In genomic region chr1:24086176-24086575, GRCm38 (mm10) we compare ENCODE assay signal across 23 mouse cellular contexts. TPM values are rescaled to one million over a fixed set of nuclear protein-coding genes. Genes with fewer than 3 reads are reported as not detected.
DNase-seq lines count a peak whose midpoint lies in the region; ATAC-seq and TF ChIP-seq lines count a peak whose summit lies in the region.
"Had no signal": no experiment of that assay in that cellular context is flagged by ENCODE, and none has a peak within 500 bp of the region (broad histone marks: within the 10 kb centered on the region; RNA-seq: fewer than 3 reads in every experiment).

No protein-coding gene starts in this region.

- 65% methylated on average over 3 of the region's 3 CpGs for WGBS in hindbrain, postnatal 0 days
- WGBS in hindbrain, embryonic 13.5 days = 96% methylated on average over 3 of the region's 3 CpGs

- no peak overlapping the region for H3K9ac ChIP-seq in hindbrain, postnatal 0 days (replicated peaks; ENCODE audit: low read length)
- no peak overlapping the region for H3K9ac ChIP-seq in hindbrain, embryonic 13.5 days
- H3K9ac ChIP-seq: embryonic facial prominence, embryonic 13.5 days; forebrain, embryonic 12.5 days; heart, embryonic 15.5 days; intestine, embryonic 15.5 days had no signal

- H3K4me1 ChIP-seq in hindbrain, postnatal 0 days (ENCODE audit: insufficient read depth, low read length) = no peaks in the 10 kb centered on the region
- no peaks in the 10 kb centered on the region for H3K4me1 ChIP-seq in hindbrain, embryonic 13.5 days (replicated peaks)
- H3K4me1 ChIP-seq: embryonic facial prominence, embryonic 13.5 days; forebrain, embryonic 12.5 days; hindbrain, embryonic 10.5 days had no signal

- TF ChIP-seq CTCF in hindbrain, postnatal 0 days (IDR thresholded peaks at IDR 0.05; ENCODE audit: low read depth) = no peak

- H3K27me3 ChIP-seq in hindbrain, postnatal 0 days (ENCODE audit: insufficient read depth, low read length) = no peaks in the 10 kb centered on the region
- H3K27me3 ChIP-seq in hindbrain, embryonic 13.5 days = no peaks in the 10 kb centered on the region
- H3K27me3 ChIP-seq: embryonic facial prominence, embryonic 13.5 days; forebrain, embryonic 12.5 days; heart, embryonic 15.5 days; intestine, embryonic 15.5 days had no signal

- H3K9me3 ChIP-seq in hindbrain, postnatal 0 days (ENCODE audit: low read length) = no peaks in the 10 kb centered on the region
- H3K9me3 ChIP-seq in hindbrain, embryonic 13.5 days = no peaks in the 10 kb centered on the region
- H3K9me3 ChIP-seq: embryonic facial prominence, embryonic 13.5 days; forebrain, embryonic 12.5 days; G1E; heart, embryonic 15.5 days; hindbrain, embryonic 10.5 days; intestine, embryonic 15.5 days had no signal

- H3K36me3 ChIP-seq in hindbrain, postnatal 0 days (ENCODE audit: insufficient read depth, low read length) = peaks cover 4% of the 10 kb centered on the region; the same call in 1 of the 2 replicates
- H3K36me3 ChIP-seq in hindbrain, embryonic 13.5 days = peaks cover 6% of the 10 kb centered on the region
- H3K36me3 ChIP-seq: G1E; heart, embryonic 15.5 days; intestine, embryonic 15.5 days had no signal

- peak; percentile 79 for ATAC-seq in cerebellum, adult (ENCODE audit: insufficient number of reproducible peaks, low FRiP score, low TSS enrichment)
- ATAC-seq in hindbrain, postnatal 0 days = no peak
- ATAC-seq in hindbrain, embryonic 13.5 days (ENCODE audit: low FRiP score) = no peak
- ATAC-seq in frontal cortex, adult (ENCODE audit: low TSS enrichment) = no peak
- ATAC-seq: CD4-positive, CD25-positive, alpha-beta regulatory T cell, adult 4 months; forebrain, embryonic 16.5 days; intestine, embryonic 15.5 days had no signal

- no peak for DNase-seq in cerebellum, adult 11-12 months
- peak; percentile 5 for DNase-seq in hindbrain, postnatal 0 days (ENCODE audit: low spot score)
- DNase-seq in cerebellum, postnatal 10 days = peak; percentile 30 to 34
- DNase-seq in left cerebral cortex, adult 11 months (ENCODE audit: low spot score) = no peak
- DNase-seq: adrenal gland, adult 8-10 months; adrenal gland, postnatal 36 days; B cell, adult 2 months; gastrocnemius, postnatal 14 days; heart, adult 2 months; heart, postnatal 14 days; kidney, adult 18-20 months had no signal

- H3K4me2 ChIP-seq in hindbrain, postnatal 0 days (ENCODE audit: low read depth, low read length) = no peak overlapping the region
- H3K4me2 ChIP-seq in hindbrain, embryonic 13.5 days = no peak overlapping the region
- H3K4me2 ChIP-seq: embryonic facial prominence, embryonic 13.5 days; forebrain, embryonic 12.5 days; heart, embryonic 11.5 days; heart, embryonic 15.5 days; intestine, embryonic 15.5 days had no signal

- no peak overlapping the region for H3K4me3 ChIP-seq in hindbrain, postnatal 0 days (ENCODE audit: low read length)
- H3K4me3 ChIP-seq in hindbrain, embryonic 13.5 days = no peak overlapping the region
- H3K4me3 ChIP-seq: embryonic facial prominence, embryonic 13.5 days; forebrain, embryonic 12.5 days; heart, adult 2 months; heart, embryonic 15.5 days; hindbrain, embryonic 10.5 days; intestine, embryonic 15.5 days had no signal

- no peak overlapping the region for H3K27ac ChIP-seq in hindbrain, postnatal 0 days
- no peak overlapping the region for H3K27ac ChIP-seq in hindbrain, embryonic 13.5 days
- H3K27ac ChIP-seq: embryonic facial prominence, embryonic 13.5 days; forebrain, embryonic 12.5 days; heart, adult 2 months; heart, embryonic 15.5 days; hindbrain, embryonic 10.5 days; intestine, embryonic 15.5 days had no signal

RNA-seq across cellular contexts. Expression of gene Fam135a, which starts 14.0 kb away (rescaled TPM):
- total RNA-seq in hindbrain, postnatal 0 days (2014; rRNA removed) = 29.8 and 31.9 TPM in 2 replicates
- polyA plus RNA-seq in hindbrain, postnatal 0 days (2015; fragmentation: Nextera tagmentation; extraction: Ambion mirVana) = 23.0 and 26.3 TPM in 2 replicates
- 31.3 and 31.5 TPM in 2 replicates for polyA plus RNA-seq in hindbrain, embryonic 13.5 days (2015; fragmentation: Nextera tagmentation; extraction: Ambion mirVana)
- polyA plus RNA-seq: G1E had no signal

Comparison
In these comparisons a context has a peak if more than half of its experiments do, and no peak if none do; other contexts are left out.
1. DNase-seq: peak in hindbrain, postnatal 0 days (single experiment) and cerebellum, postnatal 10 days (2 of 2); none in cerebellum, adult 11-12 months (single experiment) and left cerebral cortex, adult 11 months (single experiment).